Mouse (Mus musculus) right cerebral cortex, adult 18-20 months (tissue): Measurements from ENCODE around the gene Vmn2r45.
"Not testable (repeated sequence)": the region's sequence is repeated elsewhere in the genome, so short reads cannot be mapped to it uniquely, and the experiment has no call there.

Source experiments
- DNase-seq: peaks from one replicate; pipeline ENCODE4 v3.0.0; 2022; ENCODE audit warnings: mixed read lengths

Gene Vmn2r45

DNA sequence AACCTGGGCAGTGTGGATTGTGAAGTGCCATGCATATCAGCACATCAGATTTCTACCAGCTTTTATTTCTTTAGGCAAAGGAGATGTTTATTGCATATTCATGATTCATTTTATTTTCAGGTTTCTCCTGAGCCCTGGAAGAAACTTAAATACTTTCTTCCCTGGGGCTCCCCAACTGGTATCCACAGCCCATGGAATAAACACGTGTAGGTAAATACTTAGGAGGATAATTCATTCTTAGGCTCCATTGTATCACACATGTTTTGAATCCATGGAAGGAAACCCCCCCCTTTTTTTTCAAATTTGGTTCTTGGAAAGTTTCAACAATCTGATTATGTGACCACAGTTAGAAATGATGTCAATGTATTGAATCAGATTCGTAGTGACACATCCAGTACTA lies at the start of gene Vmn2r45:
Vmn2r45 (minus strand) TSS at position 101 of the 400 bp plus-strand sequence.
- not testable (repeated sequence) for DNase-seq
